Mouse (Mus musculus): ENCODE measurements around the gene Tspyl1. TPM values are rescaled to one million over a fixed set of nuclear protein-coding genes. Genes with fewer than 3 reads are reported as not detected.

Gene Tspyl1
- polyA plus RNA-seq, 1 experiment = 42.2 TPM

DNA sequence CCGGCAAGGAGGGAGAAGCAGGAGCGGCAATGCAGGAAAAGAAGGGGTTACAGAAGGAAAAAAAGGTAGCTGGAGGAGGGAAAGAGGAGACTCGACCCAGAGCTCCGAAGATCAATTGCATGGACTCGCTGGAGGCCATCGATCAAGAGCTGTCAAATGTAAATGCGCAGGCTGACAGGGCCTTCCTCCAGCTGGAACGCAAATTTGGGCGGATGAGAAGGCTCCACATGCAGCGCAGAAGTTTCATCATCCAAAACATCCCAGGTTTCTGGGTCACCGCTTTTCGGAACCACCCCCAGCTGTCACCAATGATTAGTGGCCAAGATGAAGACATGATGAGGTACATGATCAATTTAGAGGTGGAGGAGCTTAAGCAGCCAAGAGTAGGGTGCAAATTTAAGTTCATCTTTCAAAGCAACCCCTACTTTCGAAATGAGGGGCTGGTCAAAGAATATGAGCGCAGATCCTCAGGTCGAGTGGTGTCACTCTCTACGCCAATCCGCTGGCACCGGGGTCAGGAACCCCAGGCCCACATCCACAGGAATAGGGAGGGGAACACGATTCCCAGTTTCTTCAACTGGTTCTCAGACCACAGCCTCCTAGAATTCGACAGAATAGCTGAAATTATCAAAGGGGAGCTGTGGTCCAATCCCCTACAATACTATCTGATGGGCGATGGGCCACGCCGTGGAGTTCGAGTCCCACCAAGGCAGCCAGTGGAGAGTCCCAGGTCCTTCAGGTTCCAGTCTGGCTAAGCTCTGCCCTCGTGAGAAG, 16.2 kb downstream of the Tspyl1 start:
- Histone ChIP-seq H3K27ac (ENCODE audit: control insufficient read depth, insufficient read depth, low read length) (peak overlapping the region; percentile 88), H3K36me3 (ENCODE audit: control insufficient read depth, insufficient read depth, low read length) (no peaks in the 10 kb centered on the region; the same call in 1 of the 2 replicates), H3K4me1 (replicated peaks; ENCODE audit: control insufficient read depth, insufficient read depth, low read length) (peaks cover 28% of the 10 kb centered on the region), H3K4me3 (ENCODE audit: control insufficient read depth, insufficient read depth, low read length) (peak overlapping the region; percentile 65), H3K27me3 (ENCODE audit: control insufficient read depth, insufficient read depth, low read length) (no peaks in the 10 kb centered on the region)
- TF ChIP-seq POLR2A (IDR thresholded peaks at IDR 0.05; ENCODE audit: control insufficient read depth, extremely low read depth, insufficient read depth, low read length, poor library complexity) (no peak), CTCF (IDR thresholded peaks at IDR 0.05; ENCODE audit: borderline replicate concordance, control insufficient read depth, extremely low read depth, insufficient read depth, low read length, poor library complexity) (no peak)
- 55% methylated on average over 25 of the region's 25 CpGs for WGBS
- peak; percentile 13 for DNase-seq

DNA sequence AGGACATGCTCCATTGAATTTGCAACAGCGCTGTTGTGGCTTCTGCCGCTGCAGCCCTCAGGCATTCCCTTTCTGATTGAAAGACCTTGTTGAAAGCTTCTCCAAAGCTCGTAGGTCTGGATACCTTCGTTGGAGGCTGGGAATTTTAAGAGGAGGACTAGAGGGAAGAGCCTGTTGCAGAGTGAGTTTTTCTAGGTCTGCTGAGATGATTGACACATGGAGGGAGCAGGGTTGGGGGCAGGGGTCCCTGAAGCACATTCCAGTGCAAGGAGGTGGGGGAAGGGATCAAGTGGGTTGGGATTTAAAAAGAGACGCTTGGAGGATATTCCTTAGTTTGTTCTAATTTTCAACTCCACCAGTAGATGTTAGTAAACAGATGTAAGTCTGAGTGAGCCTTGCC, 18.4 kb downstream of the Tspyl1 start:
- no peak for DNase-seq
- no peaks in the 10 kb centered on the region; the same call in 1 of the 2 replicates for H3K36me3 ChIP-seq (ENCODE audit: control insufficient read depth, insufficient read depth, low read length)
- WGBS = 92% methylated on average over 5 of the region's 5 CpGs
- H3K27me3 ChIP-seq (ENCODE audit: control insufficient read depth, insufficient read depth, low read length) = no peaks in the 10 kb centered on the region
- H3K4me3 ChIP-seq (ENCODE audit: control insufficient read depth, insufficient read depth, low read length) = no peak overlapping the region
- TF ChIP-seq POLR2A (IDR thresholded peaks at IDR 0.05; ENCODE audit: control insufficient read depth, extremely low read depth, insufficient read depth, low read length, poor library complexity) (no peak), CTCF (IDR thresholded peaks at IDR 0.05; ENCODE audit: borderline replicate concordance, control insufficient read depth, extremely low read depth, insufficient read depth, low read length, poor library complexity) (no peak)
- peaks cover 28% of the 10 kb centered on the region for H3K4me1 ChIP-seq (replicated peaks; ENCODE audit: control insufficient read depth, insufficient read depth, low read length)
- no peak overlapping the region for H3K27ac ChIP-seq (ENCODE audit: control insufficient read depth, insufficient read depth, low read length)

DNA sequence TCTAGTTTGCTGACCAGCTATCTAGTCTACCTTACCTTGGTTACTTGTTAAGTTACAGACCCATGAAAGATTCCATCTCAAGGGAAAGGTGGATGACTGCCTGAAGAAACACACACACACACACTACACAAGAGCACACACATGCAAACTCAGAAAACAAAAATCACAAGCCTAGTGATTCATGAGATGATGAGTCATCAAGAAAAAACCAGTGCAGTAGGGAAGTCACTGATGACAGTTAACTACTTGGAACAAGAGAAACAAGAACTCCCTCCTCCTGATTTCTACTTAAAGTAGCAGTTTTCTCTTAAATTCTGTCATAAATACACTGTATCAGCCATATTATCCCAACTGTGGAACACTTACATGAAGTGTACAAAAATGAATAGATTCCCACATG, 25.1 kb downstream of the Tspyl1 start:
- DNase-seq = no peak
- Histone ChIP-seq H3K27ac (ENCODE audit: control insufficient read depth, insufficient read depth, low read length) (no peak overlapping the region), H3K36me3 (ENCODE audit: control insufficient read depth, insufficient read depth, low read length) (no peaks in the 10 kb centered on the region; the same call in 1 of the 2 replicates), H3K4me3 (ENCODE audit: control insufficient read depth, insufficient read depth, low read length) (no peak overlapping the region), H3K27me3 (ENCODE audit: control insufficient read depth, insufficient read depth, low read length) (no peaks in the 10 kb centered on the region), H3K4me1 (replicated peaks; ENCODE audit: control insufficient read depth, insufficient read depth, low read length) (no peaks in the 10 kb centered on the region)
- no peak for TF ChIP-seq CTCF (IDR thresholded peaks at IDR 0.05; ENCODE audit: borderline replicate concordance, control insufficient read depth, extremely low read depth, insufficient read depth, low read length, poor library complexity)

DNA sequence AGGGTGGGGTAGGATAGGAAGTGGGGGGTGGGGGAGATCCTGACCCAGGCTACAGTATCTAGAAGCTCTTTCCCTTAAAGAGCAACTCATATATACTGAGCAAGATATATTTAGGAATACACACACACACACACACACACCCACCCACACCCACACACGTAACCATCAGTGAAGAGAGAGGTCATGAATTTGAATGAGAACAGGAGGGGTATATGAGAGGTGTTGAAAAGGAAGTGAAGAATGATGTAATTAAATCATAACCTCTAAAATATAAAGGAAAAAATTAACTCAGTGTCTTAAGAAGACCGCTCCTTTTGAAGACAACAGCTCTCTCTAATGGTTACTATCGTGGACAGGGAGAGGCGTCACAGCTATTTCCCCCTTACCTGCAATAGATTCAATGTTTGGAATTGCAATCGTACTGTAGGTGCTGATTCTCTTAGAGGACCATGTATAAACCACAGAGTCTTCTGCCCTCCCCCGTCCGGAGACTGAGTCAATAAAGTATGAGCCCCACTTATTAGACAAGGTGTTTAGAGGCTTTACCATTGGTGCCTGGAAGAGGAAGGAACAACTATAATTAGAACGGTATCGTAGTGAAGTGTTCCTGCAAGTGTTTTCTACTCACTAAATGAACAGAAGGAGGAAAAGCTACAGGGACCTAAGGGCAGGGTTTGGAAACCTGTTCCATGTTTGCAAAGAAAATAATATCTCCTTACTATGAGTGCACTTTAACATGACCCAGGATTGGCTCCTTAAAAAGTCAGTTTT, 28.1 kb downstream of the Tspyl1 start:
- Histone ChIP-seq H3K27me3 (ENCODE audit: control insufficient read depth, insufficient read depth, low read length) (no peaks in the 10 kb centered on the region), H3K27ac (ENCODE audit: control insufficient read depth, insufficient read depth, low read length) (no peak overlapping the region), H3K4me3 (ENCODE audit: control insufficient read depth, insufficient read depth, low read length) (no peak overlapping the region), H3K36me3 (ENCODE audit: control insufficient read depth, insufficient read depth, low read length) (no peaks in the 10 kb centered on the region), H3K4me1 (replicated peaks; ENCODE audit: control insufficient read depth, insufficient read depth, low read length) (no peaks in the 10 kb centered on the region)
- TF ChIP-seq CTCF (IDR thresholded peaks at IDR 0.05; ENCODE audit: borderline replicate concordance, control insufficient read depth, extremely low read depth, insufficient read depth, low read length, poor library complexity) (no peak), POLR2A (IDR thresholded peaks at IDR 0.05; ENCODE audit: control insufficient read depth, extremely low read depth, insufficient read depth, low read length, poor library complexity) (no peak)
- DNase-seq = no peak
- 70% methylated on average over 9 of the region's 9 CpGs for WGBS

DNA sequence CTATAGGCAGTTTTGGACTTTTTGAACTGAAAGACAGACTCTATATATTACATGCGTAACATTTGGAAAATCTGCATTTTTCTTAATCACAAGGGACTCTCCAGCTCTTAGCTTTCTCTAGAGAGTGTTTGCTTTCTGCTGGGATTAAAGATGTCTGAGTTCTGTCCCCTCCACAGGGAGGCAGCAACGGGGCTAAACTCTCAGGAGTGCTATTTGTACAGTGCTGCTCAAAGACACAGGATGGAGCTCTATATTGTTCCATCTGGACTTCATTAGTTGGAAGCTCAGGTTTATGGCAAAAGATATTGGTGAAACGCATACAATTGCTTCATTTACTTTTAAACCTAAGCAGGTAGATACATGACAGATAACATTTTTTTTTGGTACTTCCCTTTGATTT, 30.5 kb downstream of the Tspyl1 start:
- Histone ChIP-seq H3K27ac (ENCODE audit: control insufficient read depth, insufficient read depth, low read length) (no peak overlapping the region), H3K27me3 (ENCODE audit: control insufficient read depth, insufficient read depth, low read length) (no peaks in the 10 kb centered on the region), H3K36me3 (ENCODE audit: control insufficient read depth, insufficient read depth, low read length) (no peaks in the 10 kb centered on the region), H3K4me3 (ENCODE audit: control insufficient read depth, insufficient read depth, low read length) (no peak overlapping the region), H3K4me1 (replicated peaks; ENCODE audit: control insufficient read depth, insufficient read depth, low read length) (peaks cover 3% of the 10 kb centered on the region; the same call in 1 of the 2 replicates)
- WGBS = 95% methylated on average over 3 of the region's 3 CpGs
- TF ChIP-seq POLR2A (IDR thresholded peaks at IDR 0.05; ENCODE audit: control insufficient read depth, extremely low read depth, insufficient read depth, low read length, poor library complexity) (no peak), CTCF (IDR thresholded peaks at IDR 0.05; ENCODE audit: borderline replicate concordance, control insufficient read depth, extremely low read depth, insufficient read depth, low read length, poor library complexity) (no peak)
- DNase-seq = no peak

DNA sequence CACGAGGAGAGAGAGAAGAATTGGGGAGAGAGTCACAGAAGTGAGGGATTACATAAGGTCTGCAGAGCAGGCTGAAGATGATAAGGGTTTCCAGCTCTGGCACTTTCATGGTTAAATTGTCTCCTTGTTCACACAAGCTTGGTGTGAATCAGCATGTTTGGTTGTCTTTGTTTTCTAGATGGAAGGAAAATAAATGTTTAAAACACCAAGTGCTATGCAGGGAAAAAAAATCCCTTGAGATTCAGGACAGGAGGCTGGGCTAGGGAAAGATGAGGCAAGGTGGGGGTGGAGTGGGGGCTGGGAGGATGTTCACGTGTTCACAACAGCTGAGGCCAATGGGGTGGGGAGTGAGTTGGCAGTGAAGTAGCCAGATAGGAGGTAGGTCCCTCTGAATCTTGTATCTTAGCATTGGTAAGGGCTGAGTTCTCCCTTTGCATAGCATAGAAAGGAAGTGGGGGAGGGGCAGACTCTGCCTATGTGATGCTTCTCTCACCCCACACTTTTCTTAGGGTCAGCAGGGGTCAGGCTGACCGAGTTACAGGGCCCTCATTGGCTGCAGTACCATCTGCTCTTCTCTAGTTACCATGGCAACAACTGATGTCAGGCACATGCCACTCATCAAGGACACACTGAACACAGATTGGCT, 34.7 kb downstream of the Tspyl1 start:
- no peaks in the 10 kb centered on the region for H3K36me3 ChIP-seq (ENCODE audit: control insufficient read depth, insufficient read depth, low read length)
- no peak for TF ChIP-seq CTCF (IDR thresholded peaks at IDR 0.05; ENCODE audit: borderline replicate concordance, control insufficient read depth, extremely low read depth, insufficient read depth, low read length, poor library complexity)
- no peak for TF ChIP-seq POLR2A (IDR thresholded peaks at IDR 0.05; ENCODE audit: control insufficient read depth, extremely low read depth, insufficient read depth, low read length, poor library complexity)
- WGBS = 71% methylated on average over 3 of the region's 3 CpGs

More for the DNA sequence above, 34.7 kb downstream of the Tspyl1 start:
- Histone ChIP-seq H3K27ac (ENCODE audit: control insufficient read depth, insufficient read depth, low read length) (no peak overlapping the region), H3K4me3 (ENCODE audit: control insufficient read depth, insufficient read depth, low read length) (no peak overlapping the region), H3K4me1 (replicated peaks; ENCODE audit: control insufficient read depth, insufficient read depth, low read length) (peaks cover 3% of the 10 kb centered on the region; the same call in 1 of the 2 replicates), H3K27me3 (ENCODE audit: control insufficient read depth, insufficient read depth, low read length) (no peaks in the 10 kb centered on the region)
- DNase-seq = no peak
